Mouse (Mus musculus) embryo, embryonic 11 days (tissue): ENCODE data around the gene Kalrn.

Experiments used
- DNase-seq: peaks from one replicate; pipeline ENCODE4 v3.0.0-alpha.2; 2015

The Kalrn gene

GRCm38 (mm10) chr16:34058611-34059010 is 514.7 kb downstream of the Kalrn start:
- no peak for DNase-seq

DNA sequence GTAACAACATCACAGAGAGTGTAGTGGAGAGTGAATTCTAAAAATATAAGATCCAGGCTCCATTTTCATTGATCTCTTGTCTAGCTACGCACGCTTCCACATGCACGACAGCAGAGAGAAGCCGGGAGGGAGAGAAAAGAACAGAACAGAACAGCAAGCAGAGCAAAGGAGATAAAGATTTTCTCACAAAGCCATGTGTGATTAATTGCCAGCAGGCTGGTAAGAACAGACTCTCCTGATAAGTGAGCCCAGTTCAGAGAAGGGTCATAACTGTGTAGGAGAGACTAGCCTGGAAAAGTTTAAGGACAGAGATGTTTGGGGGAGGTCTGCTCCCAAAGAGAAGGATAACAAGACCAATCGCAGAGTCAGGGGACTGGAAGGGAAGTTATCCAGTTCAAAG is 515.9 kb downstream of the Kalrn start:
- DNase-seq = no peak

DNA sequence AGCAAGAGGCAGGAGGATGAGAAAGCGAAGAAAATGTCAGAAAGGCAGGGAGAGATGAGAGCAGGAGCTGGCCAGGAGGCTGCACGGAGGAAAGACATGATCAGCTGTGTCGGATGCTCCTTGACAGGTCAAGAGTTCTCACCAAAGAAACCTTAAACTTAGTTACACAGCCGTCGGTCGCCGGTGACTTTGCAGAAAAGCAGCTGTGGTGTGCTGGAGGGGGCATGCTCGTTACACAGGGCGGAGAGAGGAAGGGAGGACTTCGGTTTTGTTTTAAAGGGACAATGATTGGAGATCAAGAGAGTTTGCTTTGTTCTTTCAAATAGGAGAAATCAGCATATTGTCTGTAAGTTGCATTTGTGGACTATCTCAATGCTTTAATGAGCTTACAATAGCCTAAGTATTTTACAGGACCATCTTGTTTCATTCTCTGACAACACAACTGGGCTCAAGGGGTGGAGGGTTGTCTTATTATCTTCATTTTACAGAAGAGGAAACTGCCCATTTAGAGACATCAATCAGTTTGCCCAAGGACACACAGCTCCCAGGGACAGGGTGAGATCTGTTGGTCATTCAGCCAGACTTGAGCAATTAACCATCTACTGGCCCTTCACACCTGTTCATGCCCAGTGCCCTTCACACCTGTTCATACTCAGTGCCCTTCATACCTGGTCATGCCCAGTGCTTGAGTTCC is 516.8 kb downstream of the Kalrn start:
- DNase-seq = no peak

- DNase-seq = no peak
These were observed 523.2 kb downstream of the Kalrn start for GRCm38 (mm10) chr16:34050090-34050489.

GRCm38 (mm10) chr16:34049361-34049760 is 524.0 kb downstream of the Kalrn start:
- no peak for DNase-seq

DNA sequence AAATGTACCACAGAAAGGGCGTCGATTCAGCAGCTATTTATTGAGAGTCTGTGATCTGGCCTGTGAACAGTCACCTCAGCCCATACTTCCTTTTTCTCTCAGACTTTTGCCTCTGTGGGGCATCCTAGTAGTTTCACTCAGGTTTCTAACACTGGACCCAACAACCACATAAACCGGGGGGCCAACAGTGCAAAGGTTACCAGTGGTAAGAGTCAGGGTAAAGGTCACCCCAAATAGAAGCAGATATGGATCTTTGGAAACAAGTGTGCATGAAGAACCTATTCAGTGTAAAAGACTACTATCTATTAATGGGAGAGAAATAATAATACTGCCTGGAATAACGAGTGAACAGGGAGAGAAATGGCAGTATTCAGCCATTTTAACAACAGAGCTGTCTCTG is 525.1 kb downstream of the Kalrn start:
- no peak for DNase-seq

- no peak for DNase-seq
These were observed 525.8 kb downstream of the Kalrn start for GRCm38 (mm10) chr16:34047543-34047942.

DNA sequence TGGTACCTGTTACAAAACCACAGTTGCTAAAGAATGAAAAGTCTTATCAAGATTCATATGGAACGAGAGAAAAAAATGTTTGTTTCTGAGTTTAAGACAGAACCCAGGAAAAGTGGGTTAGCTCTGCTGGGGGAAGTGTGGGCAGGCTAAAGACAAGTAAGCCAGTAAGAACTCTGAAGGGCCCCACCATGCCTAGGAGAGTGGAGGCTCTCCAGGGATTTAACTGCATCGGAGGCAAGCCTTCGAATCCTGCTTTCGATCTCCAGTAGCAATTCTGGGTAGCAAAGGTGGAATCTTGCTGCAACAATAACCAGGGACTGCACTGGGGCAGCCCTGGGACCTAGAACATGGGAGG is 526.3 kb downstream of the Kalrn start:
- no peak for DNase-seq

- DNase-seq = no peak
These were observed 526.9 kb downstream of the Kalrn start for GRCm38 (mm10) chr16:34046268-34047005.

- no peak for DNase-seq
These were observed 528.8 kb downstream of the Kalrn start for GRCm38 (mm10) chr16:34044539-34044938.

GRCm38 (mm10) chr16:34043048-34043795 is 530.1 kb downstream of the Kalrn start:
- DNase-seq = no peak

DNA sequence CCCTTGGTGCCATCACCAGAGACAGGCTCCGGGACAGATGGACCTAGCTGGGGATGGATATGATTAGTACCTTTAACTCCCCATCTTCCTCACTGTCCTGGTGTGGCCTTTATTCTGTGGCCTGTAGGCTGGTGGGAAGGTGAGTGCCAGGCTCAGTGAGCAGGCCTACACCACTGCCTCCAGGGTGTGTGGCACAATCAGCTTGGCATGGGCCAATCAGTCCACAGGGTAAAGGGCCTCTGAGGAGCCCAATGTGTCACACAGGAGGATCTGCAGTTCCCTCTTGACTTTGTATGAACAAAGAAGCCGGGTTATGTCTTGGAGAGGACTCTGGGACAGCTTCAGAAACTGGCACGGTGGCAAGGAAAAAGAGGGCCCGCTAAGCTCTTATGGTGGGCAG is 530.7 kb downstream of the Kalrn start:
- no peak for DNase-seq

GRCm38 (mm10) chr16:34040276-34040675 is 533.1 kb downstream of the Kalrn start:
- no peak for DNase-seq

- no peak for DNase-seq
These were observed 533.6 kb downstream of the Kalrn start for GRCm38 (mm10) chr16:34039736-34040135.

DNA sequence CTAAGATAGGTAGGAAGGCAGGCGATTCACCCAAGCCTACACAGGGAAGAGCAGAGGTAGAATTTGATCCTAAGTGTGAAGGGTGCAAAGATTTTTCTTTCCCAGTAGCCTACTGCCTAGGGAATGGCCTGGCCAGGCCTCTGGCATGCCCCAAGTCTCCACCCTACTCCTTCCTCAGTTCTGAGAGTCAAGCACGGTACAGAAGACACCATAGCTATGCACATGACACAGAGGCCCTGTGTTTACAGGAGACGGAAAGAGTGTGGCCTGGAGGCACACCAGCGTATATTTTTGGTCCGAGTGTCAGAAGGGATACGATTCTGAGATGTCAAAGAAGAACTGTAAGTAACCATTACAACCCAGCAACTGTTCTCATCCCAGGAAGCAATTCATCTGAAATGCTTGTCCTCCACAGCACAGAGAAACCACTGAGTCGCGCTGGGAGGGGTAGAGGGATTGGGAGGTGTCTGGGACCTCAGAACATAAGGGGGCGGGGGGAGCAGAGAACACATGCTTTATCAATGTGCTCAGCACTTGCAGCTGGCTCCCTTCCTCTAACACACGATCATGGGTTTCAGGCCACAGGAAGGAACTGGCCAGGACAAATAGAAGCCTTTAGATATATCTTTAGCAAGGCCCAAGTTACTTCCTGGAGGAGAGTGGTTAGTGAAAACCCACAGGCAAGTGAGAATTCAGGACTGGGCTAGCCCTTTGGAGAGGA is 536.8 kb downstream of the Kalrn start:
- DNase-seq = no peak

GRCm38 (mm10) chr16:34035780-34036179 is 537.6 kb downstream of the Kalrn start:
- DNase-seq = no peak

DNA sequence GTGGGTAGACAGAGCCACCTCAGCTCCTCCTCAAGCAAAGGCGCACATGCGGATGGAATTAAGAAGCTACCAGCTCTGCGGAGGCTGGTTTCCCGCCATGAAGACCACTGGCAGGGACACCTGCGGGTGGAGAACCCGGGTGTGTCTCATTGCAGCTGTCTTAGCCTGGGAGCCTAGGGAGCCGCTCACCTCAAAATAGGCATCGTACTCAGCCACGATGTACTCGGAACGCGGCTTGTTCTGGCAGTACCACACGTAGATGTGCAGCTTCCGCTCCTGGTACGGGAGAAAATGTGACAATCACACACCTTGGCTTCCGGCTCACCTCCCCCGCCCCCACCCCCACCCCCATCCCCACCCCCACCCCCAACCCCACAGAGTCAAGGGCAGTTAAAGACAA is 539.1 kb downstream of the Kalrn start:
- DNase-seq = no peak

DNA sequence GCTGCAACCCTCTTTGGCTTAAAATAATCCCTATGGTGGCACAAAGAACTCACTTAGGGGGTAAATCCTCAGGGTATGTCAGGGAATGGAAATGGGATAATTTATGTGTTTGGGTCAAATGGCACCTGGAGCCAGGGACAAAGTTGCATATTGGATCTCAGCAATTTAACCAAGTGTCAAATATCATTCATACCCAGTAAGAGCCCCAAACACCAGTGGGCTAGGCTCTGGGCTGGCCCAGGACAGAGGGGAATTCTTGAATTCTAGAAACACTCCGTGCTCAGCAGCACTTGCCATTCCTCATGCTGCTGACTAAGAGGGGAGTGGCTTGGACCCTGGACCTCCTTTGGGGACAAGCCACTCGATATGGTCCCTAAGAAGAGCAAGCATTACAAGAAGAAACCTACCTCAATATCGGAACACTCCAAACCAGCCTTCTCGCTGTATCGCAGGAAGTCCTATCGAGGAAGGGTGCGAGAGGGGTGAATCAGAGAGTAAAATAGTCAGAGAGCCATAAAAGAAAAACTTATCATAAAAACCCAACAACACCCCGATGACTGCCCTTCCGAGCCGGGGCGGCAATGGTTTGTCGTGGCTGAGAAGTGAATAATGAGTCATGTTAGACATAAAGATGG is 541.2 kb downstream of the Kalrn start:
- DNase-seq = no peak

DNA sequence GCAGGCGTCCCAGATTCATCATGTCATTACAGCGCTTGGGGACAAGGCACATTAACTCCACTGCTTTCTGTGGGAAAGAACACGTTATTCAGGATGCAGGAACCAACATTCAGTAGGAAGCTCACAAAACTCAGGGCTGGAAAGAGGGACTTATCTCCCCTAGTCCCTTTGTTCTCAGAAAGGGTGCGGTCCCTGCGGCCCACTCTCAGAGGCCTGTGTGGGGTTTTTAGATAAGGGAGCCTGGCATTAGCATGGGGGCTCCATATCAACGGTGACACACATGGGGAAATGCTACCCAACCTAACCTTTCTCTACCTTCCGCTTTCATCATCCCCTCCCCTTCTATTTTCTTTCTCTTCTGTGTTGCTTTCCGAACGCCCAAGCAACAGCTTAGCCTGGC is 541.8 kb downstream of the Kalrn start:
- DNase-seq = no peak

DNA sequence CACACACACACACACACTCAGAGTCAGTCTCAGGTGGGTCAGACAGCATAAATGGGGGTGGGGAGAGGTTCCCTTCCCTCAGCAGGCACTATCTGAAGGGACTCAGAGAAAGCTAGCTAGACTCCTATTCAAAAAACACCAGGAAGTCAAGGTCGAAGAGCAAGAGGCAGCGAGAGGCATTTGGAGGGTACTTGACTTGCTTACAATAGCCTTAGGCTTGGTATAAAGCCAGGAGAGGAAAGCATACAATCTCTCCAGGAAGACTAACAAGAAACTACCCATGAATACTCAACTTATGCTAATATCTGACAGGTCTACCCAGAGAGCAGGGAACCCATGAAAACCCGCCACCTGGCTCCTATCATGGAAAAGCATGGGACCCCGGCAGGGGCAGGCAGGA is 543.0 kb downstream of the Kalrn start:
- no peak for DNase-seq

DNA sequence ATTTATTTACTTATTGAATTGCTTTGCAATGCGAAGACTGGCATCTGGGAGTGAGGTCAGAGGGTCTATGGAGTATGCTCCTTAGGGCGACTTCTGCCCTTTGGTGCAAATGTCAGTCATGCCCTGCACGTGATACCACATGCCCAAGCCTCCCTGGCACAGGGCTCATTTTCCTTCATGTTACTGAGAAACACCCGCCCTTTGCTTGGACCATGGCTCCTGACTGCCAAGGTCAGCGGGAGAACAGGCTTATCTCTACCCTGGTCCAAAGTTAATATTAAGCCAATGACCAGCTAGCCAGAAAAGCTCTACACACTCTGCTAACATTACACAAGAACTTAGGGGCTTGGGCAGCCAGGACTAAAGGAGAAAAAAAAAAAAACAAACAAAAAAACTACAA is 543.5 kb downstream of the Kalrn start:
- DNase-seq = no peak

GRCm38 (mm10) chr16:34017241-34017640 is 556.1 kb downstream of the Kalrn start:
- DNase-seq = no peak
